Mouse (Mus musculus) ES-E14 (cell line): ENCODE data around the gene Dagla.

Source experiments
- CHD2 ChIP-seq: IDR thresholded peaks from 2 replicates; pipeline ENCODE4 v1.6.1; 2014; ENCODE audit warnings: mild to moderate bottlenecking, low read depth, low read length, inconsistent platforms
- MAFK ChIP-seq: IDR thresholded peaks from 2 replicates; pipeline ENCODE4 v1.6.1; 2014; ENCODE audit warnings: mild to moderate bottlenecking, low read depth, low read length, inconsistent platforms; ENCODE audit not compliant: insufficient read depth
- ZC3H11A ChIP-seq: IDR thresholded peaks from 2 replicates; pipeline ENCODE4 v1.6.1; 2012; ENCODE audit warnings: low read depth, mild to moderate bottlenecking, inconsistent platforms, low read length, borderline replicate concordance

DNA sequence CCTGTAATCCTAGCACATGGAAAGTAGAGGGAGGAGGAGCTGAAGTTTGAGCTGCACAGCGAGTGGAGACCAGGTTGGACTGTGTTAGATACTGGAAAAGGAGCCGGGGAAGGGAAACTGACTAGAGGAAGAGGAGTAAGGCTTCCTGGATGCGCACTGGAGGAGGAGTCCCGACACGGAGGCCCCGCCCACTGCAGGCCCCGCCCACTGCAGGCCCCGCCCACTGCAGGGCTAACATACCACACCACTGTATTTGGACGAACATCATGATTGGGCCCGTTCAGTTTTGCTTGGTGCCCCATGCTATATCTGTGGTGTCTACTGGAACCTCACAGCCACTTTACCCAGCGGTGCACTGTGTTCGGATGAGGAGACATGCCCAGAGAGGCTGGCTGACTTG lies 41.0 kb upstream of the Dagla start:
- no peak for TF ChIP-seq MAFK
- no peak for TF ChIP-seq CHD2
- TF ChIP-seq ZC3H11A: no peak
